Mouse (Mus musculus) c-Kit-negative CD71-positive TER-119-positive erythroid progenitor cells, embryonic 14.5 days (primary cell): ENCODE measurements at regions not wholly inside any gene's neighbourhood (a gene's known extent, or its start where the extent isn't known, plus 50 kb on each side); places are given as distances from the start of the nearest gene placed in this dataset.

Source experiments
- DNase-seq: peaks from one replicate; pipeline ENCODE4 v3.0.0-alpha.2; 2013; ENCODE audit warnings: low read depth, low spot score

DNA sequence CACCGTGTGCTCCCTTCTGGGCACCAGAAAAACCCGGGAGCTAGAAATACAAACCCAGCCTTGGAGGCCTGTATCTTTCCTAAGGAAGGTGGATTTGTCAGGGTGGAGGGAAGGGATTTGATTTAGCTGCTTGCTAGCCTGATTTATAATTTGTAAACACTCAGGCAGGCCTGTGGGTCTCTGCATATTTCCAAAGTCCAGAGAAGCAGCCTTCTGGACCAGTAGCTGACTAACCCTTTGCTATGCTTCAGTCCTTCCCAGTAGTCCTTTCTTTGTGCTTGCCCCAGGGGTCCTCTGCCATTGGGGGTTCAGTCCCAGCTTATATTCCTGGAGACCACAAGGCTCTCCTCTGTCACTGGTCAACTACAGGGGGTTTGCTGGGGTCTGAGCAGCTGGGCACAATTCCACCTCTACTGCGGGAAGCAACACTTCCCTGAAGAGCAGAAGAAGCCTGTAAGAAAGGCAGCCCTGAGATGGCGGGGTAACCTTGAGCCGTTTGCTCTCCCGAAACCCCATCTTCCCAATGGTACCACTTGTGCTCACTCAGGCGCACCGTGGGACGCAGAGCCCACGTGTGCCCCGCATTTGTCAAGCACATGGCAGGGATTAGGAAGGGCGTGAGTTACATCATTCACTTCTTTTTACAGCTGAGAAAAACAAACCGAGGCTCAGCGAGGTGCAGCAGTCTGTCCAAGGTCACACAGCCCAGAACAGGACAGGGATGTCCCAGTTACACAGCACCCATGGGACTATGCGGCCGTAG lies 85.7 kb downstream of the 1700001O22Rik start:
- no peak for DNase-seq

DNA sequence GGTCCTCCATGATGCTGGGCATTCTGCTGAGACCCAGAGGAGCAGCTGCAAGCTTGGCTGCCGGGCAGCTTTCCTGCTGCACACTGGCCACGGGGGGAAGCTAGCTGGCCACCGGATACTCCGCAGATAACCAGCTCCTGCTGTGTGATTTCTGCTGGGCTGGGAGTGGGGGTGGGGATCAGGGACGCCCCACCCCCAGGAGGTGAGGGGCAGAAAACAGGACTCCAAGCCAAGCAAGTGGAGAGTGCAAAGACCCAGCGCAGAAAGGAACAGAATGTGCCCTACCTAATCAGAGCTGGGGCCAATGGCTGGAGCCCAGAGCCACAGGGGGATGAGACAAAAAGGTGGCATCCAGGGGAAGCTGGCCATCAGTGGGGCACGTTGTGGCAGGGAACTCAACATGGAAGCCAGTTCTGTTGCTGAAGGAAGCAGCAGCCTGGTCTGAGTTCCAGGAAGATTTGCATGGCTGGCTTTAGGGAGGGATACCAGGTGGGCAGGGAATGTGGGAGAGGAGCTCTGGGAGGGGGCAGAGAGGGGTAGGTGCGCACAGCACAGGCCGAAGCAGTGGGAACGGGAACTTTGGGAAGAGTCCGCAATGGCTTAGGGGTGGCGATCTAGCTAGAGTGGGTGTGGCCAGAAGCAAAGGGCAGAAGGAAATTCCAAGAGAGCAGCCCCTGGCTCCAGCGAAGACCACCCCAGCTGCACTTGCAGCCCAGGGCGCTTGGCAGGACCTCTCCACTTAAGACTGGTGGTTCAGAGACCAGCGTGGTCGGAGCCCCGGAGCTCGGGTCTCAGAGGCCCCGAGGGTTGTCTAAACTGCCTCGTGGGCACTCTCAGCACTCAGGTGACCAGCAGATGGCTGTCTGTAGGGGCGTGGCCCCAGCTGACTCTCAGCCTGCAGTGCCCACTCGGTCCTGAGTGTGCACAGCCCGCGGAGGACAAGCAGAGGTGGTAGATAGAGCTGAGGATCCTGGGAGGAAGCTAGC lies 86.6 kb downstream of the 1700001O22Rik start:
- DNase-seq, result no peak

DNA sequence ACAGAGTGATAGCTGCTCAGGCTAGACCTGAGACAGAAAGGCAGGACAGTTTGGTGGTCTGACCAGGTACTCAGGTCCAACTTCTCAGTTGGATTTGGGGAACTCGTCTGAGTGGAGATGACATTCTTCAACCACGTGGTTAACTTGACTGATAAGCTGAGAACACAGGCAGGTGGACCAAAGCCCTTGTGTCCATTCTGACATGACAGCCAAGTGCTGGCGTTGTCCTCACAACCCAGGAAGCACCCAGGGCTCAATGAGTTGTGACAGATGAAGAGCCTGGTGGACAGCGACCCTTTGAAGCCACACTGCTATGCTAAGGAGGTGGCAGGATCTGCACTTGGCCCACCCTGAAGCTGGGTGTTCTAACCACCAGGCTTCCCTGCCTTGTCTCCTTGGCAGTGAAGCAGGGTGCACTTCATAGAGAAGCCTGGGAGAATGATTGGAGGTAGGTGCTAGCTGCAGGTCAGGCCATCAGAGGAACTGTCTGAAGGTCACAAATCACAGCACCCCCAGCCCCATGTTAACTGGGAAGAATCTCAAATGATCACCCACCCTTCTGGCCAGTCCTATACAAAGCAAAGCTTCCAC lies 87.6 kb downstream of the 1700001O22Rik start:
- DNase-seq, result no peak

DNA sequence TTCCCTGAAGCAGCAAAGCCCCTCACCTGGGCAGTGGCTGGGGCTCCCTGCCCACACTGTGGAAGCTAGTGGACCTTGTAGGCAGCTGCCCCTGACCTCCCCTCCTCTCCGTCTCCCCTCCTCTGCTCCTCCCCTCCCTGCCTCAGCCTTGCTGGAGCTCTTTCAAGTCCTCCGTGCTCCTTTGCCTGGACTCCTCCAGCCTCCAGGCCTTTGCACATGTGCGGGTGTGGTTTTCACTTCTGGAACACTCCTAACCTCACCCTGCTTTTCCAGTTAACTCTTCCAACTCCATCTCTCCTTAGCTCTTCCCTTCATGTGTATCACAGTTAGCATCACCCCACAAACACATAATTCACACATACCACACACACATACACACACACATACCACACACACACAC lies 89.9 kb downstream of the 1700001O22Rik start:
- no peak for DNase-seq

DNA sequence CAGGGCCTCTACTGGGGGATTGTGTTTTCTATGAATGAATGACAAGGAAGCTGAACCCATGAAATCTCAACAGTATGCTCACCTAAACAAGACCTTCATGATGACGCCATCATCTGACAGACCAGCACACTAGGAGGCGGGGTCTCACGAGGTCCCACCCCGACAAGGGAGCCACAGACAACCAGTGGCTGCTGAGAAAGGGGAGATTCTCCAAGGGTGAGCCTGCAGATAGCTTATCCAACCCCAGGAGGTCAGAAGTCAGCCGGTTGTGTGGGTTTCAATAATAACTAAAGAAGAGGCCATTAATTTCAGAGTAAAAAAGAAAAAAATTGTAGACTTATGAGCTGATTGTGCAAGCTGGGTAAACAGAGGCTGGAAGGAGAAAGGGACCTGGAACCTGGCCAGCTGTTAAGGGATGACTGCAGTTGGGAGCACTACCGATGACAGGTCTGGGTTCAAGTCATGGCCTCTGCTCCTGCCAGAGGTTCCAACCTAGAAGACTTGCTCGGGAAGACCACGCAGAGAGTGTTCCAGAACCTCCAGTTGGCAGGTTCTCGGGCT lies 90.5 kb downstream of the 1700001O22Rik start:
- no peak for DNase-seq

DNA sequence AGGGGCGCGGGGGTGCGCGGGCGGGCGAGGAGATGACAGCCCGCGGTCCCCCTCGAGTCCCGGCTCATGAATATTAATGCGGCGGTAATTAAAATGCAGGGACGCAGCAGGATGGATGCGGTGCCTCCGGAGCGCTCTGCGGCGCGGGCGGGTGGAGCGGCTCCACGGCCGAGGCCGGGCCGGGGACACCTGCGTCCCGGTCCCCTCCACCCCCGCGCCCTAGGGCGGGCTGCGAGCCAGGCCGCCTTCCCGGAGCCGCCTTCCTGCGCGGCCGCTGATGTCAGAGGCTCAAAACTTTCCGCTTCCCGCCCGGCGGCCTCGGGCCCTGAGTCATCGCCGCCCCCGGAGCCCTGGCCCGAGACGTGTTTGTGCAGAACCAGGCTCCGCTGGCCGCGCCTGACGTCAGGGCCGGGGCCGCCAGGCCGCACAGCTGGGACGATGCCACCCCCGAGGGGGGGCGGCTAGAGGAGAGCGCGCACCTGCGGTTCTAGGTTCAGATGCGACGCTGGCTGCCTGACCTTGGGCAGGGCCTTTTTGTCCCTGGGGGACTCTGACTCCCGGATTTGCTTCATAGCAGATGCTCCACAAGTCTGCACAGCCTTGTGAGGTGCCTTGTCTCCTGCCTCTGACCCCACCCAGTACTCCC lies 91.5 kb downstream of the 1700001O22Rik start:
- no peak for DNase-seq

DNA sequence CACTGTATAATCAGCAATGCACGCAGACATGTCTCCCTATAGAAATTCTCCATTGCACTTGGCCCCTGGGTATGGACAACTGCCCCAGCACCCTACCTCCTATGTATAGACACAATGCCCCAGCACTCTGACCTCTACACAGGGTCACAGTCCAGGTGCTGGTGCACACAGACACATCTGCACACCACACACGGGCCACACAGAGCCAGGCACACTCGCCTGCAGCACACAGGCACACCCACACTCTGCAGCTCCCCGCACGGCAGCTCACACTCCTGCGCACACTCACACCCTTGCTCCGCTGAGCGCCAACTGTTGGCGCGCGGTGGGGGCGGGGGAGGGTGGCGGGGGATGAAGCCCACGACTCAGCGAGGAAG lies 92.0 kb downstream of the 1700001O22Rik start:
- no peak for DNase-seq

DNA sequence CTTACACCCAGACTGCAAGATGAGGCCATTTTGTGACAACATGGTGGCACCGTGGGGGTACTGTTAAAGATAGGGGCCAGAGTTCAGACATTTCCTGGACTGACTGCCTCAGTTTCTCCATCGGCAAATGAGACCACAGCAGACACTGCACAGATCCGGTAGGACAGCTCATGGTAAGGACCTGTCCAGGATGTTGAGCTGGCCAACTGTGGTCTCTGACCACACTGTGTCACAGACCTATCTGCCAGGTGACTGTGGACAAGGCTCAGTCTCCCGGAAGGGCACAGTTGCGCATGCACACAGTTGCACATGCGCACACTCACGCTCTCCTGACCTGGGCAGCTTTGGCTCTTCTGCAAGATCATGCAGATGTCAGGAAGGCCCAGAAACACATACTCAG lies 92.6 kb downstream of the 1700001O22Rik start:
- no peak for DNase-seq

DNA sequence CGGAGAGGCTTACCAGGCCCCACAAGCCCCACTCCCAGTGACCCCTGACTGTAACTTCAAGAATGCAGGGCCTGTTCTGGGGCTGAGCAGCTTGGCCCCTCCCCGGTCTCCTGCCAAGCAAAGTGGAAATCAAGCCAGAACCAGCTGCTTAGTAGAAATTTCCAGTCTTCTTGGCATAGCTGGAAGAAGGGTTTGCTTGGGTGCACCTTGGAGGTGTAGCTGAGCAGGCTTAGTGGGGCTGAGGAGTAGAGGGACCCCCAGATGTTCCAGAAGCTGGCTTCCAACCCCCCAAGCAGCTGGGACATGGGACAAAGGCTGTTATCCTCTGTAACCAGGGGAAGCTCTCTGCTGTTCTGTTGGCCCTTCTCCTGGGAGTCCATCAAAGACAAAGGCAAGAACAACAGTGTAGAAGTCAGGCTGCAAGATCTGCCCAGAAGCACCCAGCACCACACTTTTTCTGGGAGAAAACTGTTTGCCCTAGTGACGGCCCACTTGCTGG lies 94.0 kb downstream of the 1700001O22Rik start:
- no peak for DNase-seq

DNA sequence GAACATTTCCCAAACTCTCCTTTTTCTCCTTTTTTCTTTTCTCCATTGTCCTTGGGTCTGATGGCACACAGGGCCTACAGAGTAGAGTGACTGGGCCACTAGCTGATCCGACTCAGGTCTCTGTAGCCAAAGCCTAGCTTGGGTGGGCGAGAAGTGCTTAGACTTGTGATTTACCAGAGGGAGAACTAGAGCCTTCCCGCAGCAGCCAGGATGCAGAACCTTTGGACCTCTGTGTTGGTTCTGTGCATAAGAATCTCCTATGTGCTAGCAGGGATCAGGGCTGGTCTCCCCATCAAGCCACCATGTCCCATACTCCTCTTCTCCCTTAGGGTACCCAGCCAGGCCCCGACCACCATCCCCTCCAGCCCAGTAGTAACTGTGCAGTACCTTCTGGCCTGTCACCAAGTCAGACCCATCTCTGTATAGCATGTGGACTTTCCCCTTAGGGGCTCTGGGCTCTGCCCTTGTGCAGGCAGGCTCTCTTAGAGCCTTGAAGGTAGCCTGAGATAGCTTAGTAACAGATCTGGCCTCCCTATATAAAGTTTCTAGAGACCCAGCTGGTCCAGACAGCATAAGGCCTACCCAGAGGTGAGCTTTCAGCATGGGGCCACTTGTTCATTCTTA lies 94.6 kb downstream of the 1700001O22Rik start:
- no peak for DNase-seq

DNA sequence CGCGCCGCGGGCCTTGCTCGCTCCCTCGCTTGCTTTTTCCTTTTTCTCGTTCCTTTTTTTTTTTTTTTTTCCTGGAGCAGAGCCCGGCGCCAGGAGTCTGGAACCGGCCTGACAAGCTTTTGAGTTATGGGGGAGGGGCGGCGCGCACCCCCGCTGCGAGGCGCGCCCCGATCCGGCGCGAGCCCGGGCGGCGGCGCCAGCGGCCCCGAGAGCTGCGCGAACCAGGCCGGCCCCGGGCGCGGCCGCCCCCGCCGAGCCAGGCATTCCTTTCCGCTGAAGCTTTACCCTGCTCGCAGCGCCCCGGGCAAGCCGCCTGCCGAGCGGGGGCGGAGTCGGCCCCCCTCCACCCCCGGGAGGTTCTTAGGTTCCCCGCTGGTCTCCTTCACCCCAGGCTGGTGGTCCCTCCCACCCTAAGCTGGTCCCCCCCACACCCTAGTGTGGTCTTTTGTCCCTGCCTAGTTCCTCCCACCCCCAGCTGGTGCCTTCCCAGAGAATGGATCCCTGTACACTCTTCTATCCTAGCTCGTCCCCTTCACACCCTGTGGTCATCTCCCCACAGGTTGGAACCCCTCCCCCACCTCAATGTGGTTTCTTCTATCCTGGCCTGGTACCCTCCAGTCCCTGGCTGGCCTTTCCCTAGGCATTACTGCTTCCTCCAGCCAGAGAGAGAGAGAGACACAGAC lies 95.3 kb downstream of the 1700001O22Rik start:
- no peak for DNase-seq

DNA sequence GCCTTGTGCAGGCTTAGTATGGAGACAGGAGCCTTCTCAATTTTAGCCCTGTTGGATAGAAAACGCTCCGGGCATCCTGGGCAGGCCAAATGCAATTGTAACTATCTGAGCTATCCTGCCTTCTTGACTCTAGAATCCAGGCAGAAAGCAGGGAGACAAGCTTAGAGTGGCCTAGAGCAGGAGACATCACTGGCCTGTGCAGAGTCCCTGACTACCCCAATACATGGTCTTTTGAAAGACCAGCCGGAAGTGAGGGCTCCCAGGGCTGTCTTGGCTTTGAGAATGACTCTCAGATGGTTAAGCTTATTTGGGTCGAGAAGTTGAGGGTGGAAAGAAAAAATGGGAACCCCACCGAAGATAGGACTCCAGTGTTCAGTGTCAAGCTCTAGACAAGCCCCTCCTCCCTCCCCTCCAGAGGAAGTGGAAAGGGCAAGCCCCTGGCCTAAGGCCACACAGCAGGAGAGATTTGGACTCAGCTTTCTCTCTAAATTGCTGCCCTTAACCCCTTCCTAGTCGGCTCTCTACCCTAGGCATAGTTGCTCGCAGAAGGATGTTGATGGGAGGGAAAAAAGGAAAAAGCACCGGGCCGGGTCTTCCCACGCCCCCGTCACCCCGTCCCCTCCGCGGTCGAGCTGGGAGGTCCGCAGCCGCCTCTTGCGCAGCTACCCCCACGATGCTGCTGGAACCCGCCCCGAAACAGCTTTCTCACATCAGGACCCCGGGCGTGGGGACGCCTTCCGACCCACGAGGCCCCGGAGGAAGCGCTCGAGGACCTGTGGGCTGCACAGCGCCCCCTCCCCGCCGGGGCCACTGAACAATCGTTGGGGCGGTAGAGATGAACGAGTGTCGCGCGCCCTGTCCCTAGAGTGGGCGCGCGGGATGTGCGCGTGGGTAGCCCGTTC lies 96.1 kb downstream of the 1700001O22Rik start:
- DNase-seq, result no peak

DNA sequence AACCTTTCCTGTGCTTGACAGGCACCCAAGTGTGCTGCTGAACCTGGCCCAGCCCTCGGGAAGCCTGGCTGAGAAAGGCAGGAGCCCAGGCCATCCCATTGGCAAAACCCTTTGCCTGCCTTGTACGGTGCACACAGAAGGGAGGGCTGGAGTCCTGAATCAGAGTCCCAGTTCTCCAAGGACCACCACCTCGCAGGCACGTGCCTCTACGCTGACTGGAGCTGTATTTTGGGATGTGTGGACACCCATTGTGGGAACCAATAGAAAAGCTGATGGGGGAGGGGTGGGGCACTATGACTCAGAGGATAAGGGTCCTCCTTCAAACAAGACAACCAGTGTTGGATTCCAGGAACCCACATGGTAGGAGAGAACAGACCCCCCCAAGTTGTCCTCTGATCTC lies 97.4 kb downstream of the 1700001O22Rik start:
- DNase-seq, result no peak

DNA sequence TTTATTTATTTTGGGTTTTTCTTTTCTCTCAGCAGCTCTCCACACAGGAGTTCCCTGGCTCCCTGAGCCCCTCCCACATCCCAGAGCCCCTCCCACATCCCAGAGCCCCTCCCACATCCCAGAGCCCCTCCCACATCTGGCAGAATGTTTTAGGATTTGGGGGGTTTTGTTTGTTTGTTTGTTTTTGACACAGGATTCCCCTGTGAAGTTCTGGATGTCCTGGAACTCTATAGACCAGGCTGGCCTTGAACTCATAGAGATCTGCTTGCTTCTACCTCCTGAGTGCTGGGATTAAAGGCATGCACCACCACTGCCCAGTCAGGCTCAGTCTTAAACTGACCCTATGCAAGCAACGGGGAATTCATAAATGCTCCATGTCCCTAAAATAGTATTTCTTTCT lies 100.2 kb downstream of the 1700001O22Rik start:
- DNase-seq, result no peak

DNA sequence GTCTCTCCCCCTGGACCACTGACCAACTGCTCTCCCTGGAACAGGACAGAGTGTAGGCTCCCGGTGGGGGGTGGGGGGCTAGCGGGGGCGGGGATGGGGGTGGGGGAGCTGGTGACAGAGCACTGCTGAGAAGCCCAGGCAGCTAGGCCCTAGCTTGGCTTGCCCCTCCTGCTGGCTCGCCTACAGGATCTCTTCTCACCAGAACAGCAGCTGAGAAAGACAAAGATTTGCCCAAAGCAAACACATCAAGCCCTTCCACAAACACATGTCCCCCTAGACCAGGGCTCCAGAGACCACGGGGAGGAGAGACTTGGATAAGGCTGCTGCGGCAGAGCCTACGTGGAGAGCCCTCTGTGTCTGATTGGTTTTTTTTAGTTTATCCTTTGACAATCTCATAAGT lies 100.8 kb downstream of the 1700001O22Rik start:
- DNase-seq, result no peak

DNA sequence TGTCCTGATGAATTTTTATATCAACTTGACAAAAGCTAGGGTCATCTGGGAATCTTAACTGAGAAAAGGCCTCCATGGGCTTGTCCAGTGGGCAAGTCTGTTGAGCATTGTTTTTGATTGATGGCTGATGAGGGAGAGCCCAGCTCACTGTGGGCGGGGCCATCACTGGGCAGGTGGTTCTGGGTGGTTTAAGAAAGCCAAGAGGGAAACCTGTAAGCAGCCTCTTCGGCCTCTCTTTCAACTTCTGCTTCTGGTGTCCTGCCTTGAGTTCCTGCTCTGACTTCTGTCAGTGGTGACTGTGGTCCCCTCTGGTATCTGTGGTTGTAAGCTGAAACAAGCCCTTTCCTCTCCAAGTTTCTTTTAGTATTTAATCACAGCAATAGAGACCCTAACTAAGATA lies 102.6 kb downstream of the 1700001O22Rik start:
- no peak for DNase-seq

DNA sequence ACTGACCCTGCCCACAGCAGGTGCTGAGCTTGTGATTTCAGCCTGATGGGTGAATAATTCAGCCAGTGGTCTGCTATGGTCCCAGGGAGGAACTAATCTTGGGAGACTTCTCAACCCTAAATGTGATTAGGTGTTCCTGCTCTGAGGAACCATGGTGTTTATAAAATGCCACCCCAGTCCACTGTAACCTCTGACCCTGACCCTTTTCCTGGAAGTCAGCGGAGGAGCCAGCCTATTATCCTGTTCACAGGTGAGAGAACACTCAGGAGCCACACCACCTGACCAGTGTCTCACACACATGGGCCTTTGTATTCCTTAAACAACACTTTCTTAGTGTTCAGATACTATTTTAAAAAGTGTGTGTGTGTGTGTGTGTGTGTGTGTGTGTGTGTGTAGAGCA lies 103.0 kb downstream of the 1700001O22Rik start:
- DNase-seq, result no peak

DNA sequence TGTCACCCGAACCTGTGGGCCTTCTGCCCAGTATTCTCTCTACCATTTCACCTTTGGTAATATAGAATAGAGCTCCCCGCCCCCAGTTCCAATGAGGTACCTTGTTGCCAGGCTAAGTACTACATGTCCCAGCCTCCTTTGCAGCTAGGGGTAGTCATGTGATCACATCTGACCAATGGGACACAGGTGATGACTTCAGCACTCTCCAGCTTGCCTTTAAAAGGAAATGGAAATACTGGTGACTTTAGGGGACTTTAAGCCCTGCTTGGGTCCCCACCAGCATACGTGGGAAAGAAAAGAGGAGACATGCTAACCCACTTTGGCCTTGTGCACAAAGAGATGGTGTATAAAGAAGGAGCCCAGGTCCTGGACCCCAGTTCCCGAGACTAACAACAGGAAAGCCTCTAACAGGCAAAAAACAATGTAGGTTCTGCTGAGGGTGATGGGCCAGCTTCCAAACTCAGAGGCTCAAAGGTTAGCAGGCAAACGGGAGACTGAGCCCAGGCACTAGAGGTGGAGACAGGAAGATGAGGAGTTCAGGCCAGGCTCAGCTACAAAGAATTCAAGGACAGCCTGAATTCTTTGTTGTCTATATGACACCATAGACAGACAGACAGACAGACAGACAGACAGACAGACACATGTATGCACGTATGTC lies 103.5 kb downstream of the 1700001O22Rik start:
- DNase-seq, result peak; percentile 29
